ENCODE assay signal across 17 mouse cellular contexts in the genomic region with DNA sequence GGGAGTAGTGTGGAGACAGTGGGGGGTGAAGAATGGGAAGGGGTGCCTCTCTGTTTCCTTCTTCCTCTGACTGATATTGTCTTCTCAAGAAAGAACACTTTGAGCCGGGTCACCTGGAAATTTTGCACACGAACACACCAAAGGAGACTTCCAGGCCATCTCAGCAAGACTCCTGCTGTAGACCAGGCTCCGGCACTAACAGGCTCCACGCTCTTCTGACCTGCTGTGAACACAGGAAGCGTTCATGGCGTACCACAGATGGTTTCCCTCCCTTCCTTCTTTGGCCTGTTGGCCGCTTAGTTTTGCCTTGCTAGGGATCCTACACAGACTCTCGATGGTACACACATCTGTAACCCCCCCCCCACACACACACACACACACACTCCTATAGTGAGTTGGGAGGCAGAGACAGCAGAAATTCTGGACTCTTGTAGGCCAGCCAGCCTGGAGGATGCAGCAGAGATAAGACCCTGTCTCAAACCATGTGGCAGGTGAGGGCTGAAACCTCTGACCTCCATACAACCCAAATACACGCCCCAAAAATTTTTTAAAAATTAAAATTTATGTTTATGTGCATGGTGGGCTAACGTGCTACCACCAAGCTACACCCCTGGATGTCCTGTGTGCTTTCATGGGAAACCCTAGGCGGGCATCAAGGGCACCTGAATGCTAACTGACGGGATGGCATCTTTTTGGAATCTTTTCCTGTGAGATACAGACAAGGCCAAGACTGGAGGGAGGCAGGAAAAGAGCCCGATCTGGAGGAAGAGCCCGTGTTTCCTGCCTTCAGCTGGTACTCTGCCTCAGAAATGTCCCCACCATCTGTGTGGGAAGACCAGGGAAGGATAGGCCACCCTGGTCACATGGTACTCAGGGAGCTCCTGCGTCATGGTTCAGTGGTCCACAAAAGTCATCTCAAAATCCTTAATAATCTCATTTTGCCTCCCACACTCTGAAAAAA.
"Had no signal": no experiment of that assay in that cellular context is flagged by ENCODE, and none has a peak within 500 bp of the region (broad histone marks: within the 10 kb centered on the region; RNA-seq: fewer than 3 reads in every experiment).

No protein-coding gene starts in this region.

- H3K9ac ChIP-seq: liver, embryonic 14.5 days; lung, embryonic 15.5 days; midbrain, embryonic 13.5 days; midbrain, embryonic 15.5 days; neural tube, embryonic 13.5 days; neural tube, embryonic 15.5 days; stomach, embryonic 15.5 days had no signal

- ATAC-seq: midbrain, embryonic 13.5 days; midbrain, embryonic 15.5 days had no signal

- DNase-seq: right cerebral cortex, postnatal 25 days; right cerebral cortex, postnatal 4 days; spleen, adult 18-20 months; thymus, adult 2 months; thymus, postnatal 25 days; thymus, postnatal 4 days had no signal

- H3K4me1 ChIP-seq: lung, embryonic 15.5 days; megakaryocyte, embryonic 14.5 days; midbrain, embryonic 13.5 days; midbrain, embryonic 15.5 days; neural tube, embryonic 13.5 days; stomach, embryonic 15.5 days had no signal

- H3K36me3 ChIP-seq: lung, embryonic 15.5 days; midbrain, embryonic 13.5 days; midbrain, embryonic 15.5 days; neural tube, embryonic 13.5 days; neural tube, embryonic 15.5 days; stomach, embryonic 15.5 days had no signal

- H3K9me3 ChIP-seq: lung, embryonic 15.5 days; megakaryocyte, embryonic 14.5 days; midbrain, embryonic 13.5 days; midbrain, embryonic 15.5 days; neural tube, embryonic 13.5 days; neural tube, embryonic 15.5 days; stomach, embryonic 15.5 days had no signal

- H3K27ac ChIP-seq: liver, embryonic 14.5 days; lung, embryonic 15.5 days; macrophage; midbrain, embryonic 13.5 days; midbrain, embryonic 15.5 days; neural tube, embryonic 13.5 days; neural tube, embryonic 15.5 days; stomach, embryonic 15.5 days; stomach, postnatal 0 days had no signal

- H3K27me3 ChIP-seq: lung, embryonic 15.5 days; midbrain, embryonic 13.5 days; midbrain, embryonic 15.5 days; neural tube, embryonic 13.5 days; neural tube, embryonic 15.5 days; stomach, embryonic 15.5 days had no signal

- H3K4me3 ChIP-seq: lung, embryonic 15.5 days; megakaryocyte, embryonic 14.5 days; midbrain, embryonic 13.5 days; midbrain, embryonic 15.5 days; neural tube, embryonic 13.5 days; neural tube, embryonic 15.5 days; stomach, embryonic 15.5 days had no signal

- H3K4me2 ChIP-seq: lung, embryonic 15.5 days; midbrain, embryonic 11.5 days; midbrain, embryonic 13.5 days; midbrain, embryonic 15.5 days; neural tube, embryonic 13.5 days; neural tube, embryonic 15.5 days; stomach, embryonic 15.5 days had no signal
